Mouse (Mus musculus) myocyte (in vitro differentiated cells): Measurements from ENCODE around the gene Olfr551.

Source experiments
- CEBPB ChIP-seq: IDR thresholded peaks from 2 replicates; pipeline ENCODE4 v1.6.1; 2011; ENCODE audit warnings: mild to moderate bottlenecking, moderate library complexity; ENCODE audit not compliant: poor library complexity, insufficient read depth, severe bottlenecking
- E2F4 ChIP-seq: IDR thresholded peaks from one replicate; pipeline ENCODE4 v1.6.1; 2011; ENCODE audit warnings: mild to moderate bottlenecking, control low read depth, moderate library complexity; ENCODE audit not compliant: insufficient read depth
- MAX ChIP-seq: IDR thresholded peaks from one replicate; pipeline ENCODE4 v1.6.1; 2011; ENCODE audit warnings: low read depth, mild to moderate bottlenecking, control low read depth
- MYOD1 ChIP-seq, 3 experiments: IDR thresholded peaks; one replicate each; pipeline ENCODE4 v1.6.1; 2011; ENCODE audit warnings: control low read depth in 2 of 3, low read depth in 2 of 3, mild to moderate bottlenecking in 2 of 3, moderate library complexity in 1 of 3; ENCODE audit not compliant: insufficient read length in 2 of 3, control insufficient read depth in 1 of 3
- MYOG ChIP-seq, 3 experiments: IDR thresholded peaks; one replicate each; pipeline ENCODE4 v1.6.1; 2011; ENCODE audit warnings: control low read depth in 2 of 3, low read depth in 2 of 3, mild to moderate bottlenecking in 2 of 3; ENCODE audit not compliant: insufficient read length in 2 of 3, control insufficient read depth in 1 of 3, insufficient read depth in 1 of 3
- POLR2A ChIP-seq: IDR thresholded peaks from one replicate; pipeline ENCODE4 v1.6.1; 2011; ENCODE audit warnings: low read depth, mild to moderate bottlenecking, control low read depth, moderate library complexity; ENCODE audit not compliant: insufficient read length
- POLR2AphosphoS2 ChIP-seq: IDR thresholded peaks from one replicate; pipeline ENCODE4 v1.6.1; 2011; ENCODE audit warnings: low read depth, control low read depth; ENCODE audit not compliant: insufficient read length
- REST ChIP-seq: IDR thresholded peaks from one replicate; pipeline ENCODE4 v1.6.1; 2011; ENCODE audit warnings: mild to moderate bottlenecking, control low read depth, moderate library complexity; ENCODE audit not compliant: insufficient read depth, insufficient read length
- SRF ChIP-seq: IDR thresholded peaks from one replicate; pipeline ENCODE4 v1.6.1; 2011; ENCODE audit warnings: low read depth; ENCODE audit not compliant: control insufficient read depth, insufficient read length
- TCF12 ChIP-seq: IDR thresholded peaks from one replicate; pipeline ENCODE4 v1.6.1; 2011; ENCODE audit warnings: mild to moderate bottlenecking, control low read depth; ENCODE audit not compliant: poor library complexity, insufficient read depth, severe bottlenecking
- TCF3 ChIP-seq: IDR thresholded peaks from one replicate; pipeline ENCODE4 v1.6.1; 2011; ENCODE audit warnings: low read depth, control low read depth; ENCODE audit not compliant: insufficient read length
- USF1 ChIP-seq: IDR thresholded peaks from one replicate; pipeline ENCODE4 v1.6.1; 2011; ENCODE audit warnings: low read depth, mild to moderate bottlenecking, control low read depth, moderate library complexity

DNA sequence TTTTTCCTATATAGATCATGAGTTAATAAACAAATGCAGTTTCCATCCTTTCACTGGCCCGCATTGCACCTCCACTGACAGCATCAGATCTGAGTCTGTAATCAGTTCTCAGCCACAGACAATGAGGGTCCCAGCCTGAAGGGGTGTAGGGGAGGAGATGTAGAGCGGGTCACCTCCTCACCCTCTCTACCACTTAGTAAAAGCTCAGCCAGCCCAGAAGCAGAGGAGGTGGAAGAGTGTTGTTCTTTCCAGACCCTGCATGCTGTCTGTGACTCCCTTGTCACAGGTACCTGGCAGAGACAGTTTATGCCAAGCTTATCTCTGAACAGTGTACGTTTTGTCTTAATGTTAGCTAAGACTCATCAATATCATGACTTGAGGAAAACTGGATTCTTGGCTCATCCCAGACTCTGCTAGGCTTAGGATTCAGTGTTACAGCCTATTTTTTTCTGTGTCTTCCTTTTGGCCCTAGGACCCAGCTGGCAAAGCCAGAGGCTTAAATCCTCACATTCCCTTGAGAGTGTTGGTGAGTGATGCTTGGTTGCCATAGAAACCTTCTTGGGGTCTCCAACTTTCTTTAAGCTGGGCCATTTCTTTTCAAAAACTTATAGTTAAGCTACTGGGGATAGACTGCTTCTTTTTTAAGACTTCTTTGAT, 18.4 kb downstream of the Olfr551 start:
- no peak for TF ChIP-seq MYOG (IDR thresholded peaks at IDR 0.05; ENCODE audit: control insufficient read depth in 1 of 3, insufficient read depth in 1 of 3, insufficient read length in 2 of 3, low read depth in 2 of 3)
- no peak for TF ChIP-seq MAX
- no peak for TF ChIP-seq POLR2AphosphoS2
- TF ChIP-seq MYOD1 (IDR thresholded peaks at IDR 0.05; ENCODE audit: control insufficient read depth in 1 of 3, insufficient read length in 2 of 3, low read depth in 2 of 3): no peak
- no peak for TF ChIP-seq POLR2A
- TF ChIP-seq REST: no peak
- no peak for TF ChIP-seq SRF
- no peak for TF ChIP-seq USF1
- no peak for TF ChIP-seq CEBPB
- TF ChIP-seq E2F4: no peak
- no peak for TF ChIP-seq TCF12
- no peak for TF ChIP-seq TCF3
